In the genomic region with DNA sequence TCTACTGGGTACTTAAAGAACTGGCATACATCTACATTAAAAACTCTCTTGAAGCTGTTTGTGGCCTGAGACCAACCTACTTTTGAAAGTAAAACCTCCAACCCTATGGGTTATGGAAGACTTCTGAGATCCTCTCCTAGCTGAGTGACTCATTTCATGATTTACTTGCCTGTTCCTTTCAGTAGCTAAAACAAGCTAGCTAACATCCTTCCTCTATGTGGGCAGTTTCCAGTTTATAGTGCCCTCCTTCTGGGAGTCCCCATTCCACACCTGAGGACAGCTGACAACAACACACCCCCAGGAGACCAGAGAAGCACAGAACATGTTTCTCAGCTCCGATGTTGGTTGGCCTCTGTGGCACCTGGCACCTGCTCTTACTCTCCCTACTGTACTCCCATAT, we compare ENCODE assay signal across 19 mouse cellular contexts. TPM values are rescaled to one million over a fixed set of nuclear protein-coding genes. Genes with fewer than 3 reads are reported as not detected.
A peak's percentile ranks its signal among the peaks of the same experiment; 100 is the strongest.
DNase-seq lines count a peak whose midpoint lies in the region; ATAC-seq and TF ChIP-seq lines count a peak whose summit lies in the region.
"Had no signal": no experiment of that assay in that cellular context is flagged by ENCODE, and none has a peak within 500 bp of the region (broad histone marks: within the 10 kb centered on the region; RNA-seq: fewer than 3 reads in every experiment).

No protein-coding gene starts in this region.

- peaks cover 19% of the 10 kb centered on the region for H3K36me3 ChIP-seq in heart, adult 2 months (ENCODE audit: control insufficient read depth, insufficient read depth, low read length)
- peaks cover 85% of the 10 kb centered on the region for H3K36me3 ChIP-seq in G1E (replicated peaks)

- no peaks in the 10 kb centered on the region for H3K27me3 ChIP-seq in heart, adult 2 months (ENCODE audit: control insufficient read depth, insufficient read depth, low read length)
- H3K27me3 ChIP-seq in G1E (ENCODE audit: insufficient read depth, low read length) = no peaks in the 10 kb centered on the region
- H3K27me3 ChIP-seq: embryonic facial prominence, embryonic 12.5 days; forebrain, embryonic 13.5 days; forebrain, embryonic 15.5 days had no signal

- TF ChIP-seq CTCF in heart, adult 2 months (IDR thresholded peaks at IDR 0.05) = no peak
- TF ChIP-seq CTCF in G1E (IDR thresholded peaks at IDR 0.05; ENCODE audit: low read depth, low read length) = no peak

- H3K9ac ChIP-seq in heart, adult 2 months (ENCODE audit: low read depth, low read length) = no peak overlapping the region
- H3K9ac ChIP-seq: embryonic facial prominence, embryonic 12.5 days; forebrain, embryonic 13.5 days; forebrain, embryonic 15.5 days; forebrain, postnatal 0 days had no signal

- WGBS in heart, adult 2 months = 90% methylated on average over 1 of the region's 1 CpGs

- no peak for TF ChIP-seq EP300 in heart, adult 2 months (IDR thresholded peaks at IDR 0.05; ENCODE audit: insufficient read depth, low read depth, low read length)

- no peaks in the 10 kb centered on the region for H3K9me3 ChIP-seq in G1E (replicated peaks)
- H3K9me3 ChIP-seq: embryonic facial prominence, embryonic 10.5 days; embryonic facial prominence, embryonic 12.5 days; forebrain, embryonic 13.5 days; forebrain, embryonic 15.5 days had no signal

- peak; percentile 58 for DNase-seq in heart, adult 11 months
- no peak for DNase-seq in heart, adult 2 months
- DNase-seq in G1E (ENCODE audit: low spot score) (no peak), liver (no peak)
- no peak for DNase-seq in adrenal gland, adult (ENCODE audit: inconsistent age in 2 of 2, low spot score in 1 of 2)
- DNase-seq: adrenal gland, adult 8-10 months; adrenal gland, postnatal 14 days; adrenal gland, postnatal 36 days; B cell, adult 2 months; cerebellum, adult 11-12 months; cerebellum, adult 2 months; cerebellum, adult 9-10 months; cerebellum, postnatal 10 days; cerebellum, postnatal 25 days; forebrain, postnatal 0 days had no signal

- H3K4me1 ChIP-seq in heart, adult 2 months (ENCODE audit: control insufficient read depth, insufficient read depth, low read length) = peaks cover 13% of the 10 kb centered on the region
- H3K4me1 ChIP-seq in G1E (ENCODE audit: insufficient read depth, low read depth, low read length) = no peaks in the 10 kb centered on the region; the same call in 1 of the 2 replicates
- H3K4me1 ChIP-seq: embryonic facial prominence, embryonic 10.5 days; embryonic facial prominence, embryonic 12.5 days; forebrain, embryonic 13.5 days; forebrain, embryonic 15.5 days had no signal

- peaks cover 3% of the 10 kb centered on the region for H3K79me2 ChIP-seq in heart, adult 2 months (replicated peaks; ENCODE audit: control insufficient read depth, insufficient read depth, low read length)

- H3K27ac ChIP-seq in heart, adult 2 months = no peak overlapping the region
- H3K27ac ChIP-seq: embryonic facial prominence, embryonic 10.5 days; embryonic facial prominence, embryonic 12.5 days; forebrain, embryonic 13.5 days; forebrain, embryonic 15.5 days had no signal

- H3K4me3 ChIP-seq in heart, adult 2 months = no peak overlapping the region
- H3K4me3 ChIP-seq in G1E (ENCODE audit: low read depth, low read length) = peak overlapping the region; percentile 10; the same call in 1 of the 2 replicates
- H3K4me3 ChIP-seq: embryonic facial prominence, embryonic 10.5 days; embryonic facial prominence, embryonic 12.5 days; forebrain, embryonic 13.5 days; forebrain, embryonic 15.5 days had no signal

- intact Hi-C loops in heart, adult 2 months (cut with DNase I) = no loop called here

- TF ChIP-seq POLR2A in heart, adult 2 months (IDR thresholded peaks at IDR 0.05; ENCODE audit: insufficient read depth, low read depth, low read length) = no peak

- ATAC-seq in G1E (ENCODE audit: extremely low read depth, insufficient number of reproducible peaks, low FRiP score, poor library complexity, severe bottlenecking) = no peak
- ATAC-seq: forebrain, embryonic 13.5 days; forebrain, embryonic 15.5 days; forebrain, postnatal 0 days had no signal

RNA-seq across cellular contexts. Expression of a gene that starts 14.2 kb away (rescaled TPM):
- 1 to 10 TPM; 3.8 to 5.3 TPM for total RNA-seq in heart, adult 2 months (2021)
- polyA plus RNA-seq in heart, adult 2 months (2012; rRNA removed) = 6.8 and 7.1 TPM in 2 replicates
- total RNA-seq in G1E (2014; fragmentation: Nextera tagmentation) (38.5 and 40.1 TPM in 2 replicates), G1E (2017) (249 and 272 TPM in 2 replicates)
- 7.9 and 8.4 TPM in 2 replicates for polyA plus RNA-seq in G1E (2012)

RNA-seq across cellular contexts. Expression of a gene that starts 28.8 kb away (rescaled TPM):
- total RNA-seq in heart, adult 2 months (2021) = under 1 TPM; 0.68 to 0.73 TPM
- 0.82 and 1.3 TPM in 2 replicates for polyA plus RNA-seq in heart, adult 2 months (2012; rRNA removed)
- total RNA-seq in G1E (2014; fragmentation: Nextera tagmentation) (not detected in 2 replicates), G1E (2017) (0.11 TPM in 1 of 2 replicates, not detected in the other)
- 0.02 and 0.03 TPM in 2 replicates for polyA plus RNA-seq in G1E (2012)

RNA-seq across cellular contexts. Expression of a gene that starts 30.3 kb away (rescaled TPM):
- 10 to 100 TPM; 41.3 to 42.1 TPM for total RNA-seq in heart, adult 2 months (2021)
- 63.8 and 67.0 TPM in 2 replicates for polyA plus RNA-seq in heart, adult 2 months (2012; rRNA removed)
- total RNA-seq in G1E (2014; fragmentation: Nextera tagmentation) = 66.6 and 68.5 TPM in 2 replicates
- 69.1 and 96.2 TPM in 2 replicates for total RNA-seq in G1E (2017)
- polyA plus RNA-seq in G1E (2012) = 103 and 170 TPM in 2 replicates

RNA-seq across cellular contexts. Expression of a gene that starts 30.5 kb away (rescaled TPM):
- 10 to 100 TPM; 20.8 to 21.5 TPM for total RNA-seq in heart, adult 2 months (2021)
- polyA plus RNA-seq in heart, adult 2 months (2012; rRNA removed) = 48.8 and 50.4 TPM in 2 replicates
- total RNA-seq in G1E (2014; fragmentation: Nextera tagmentation) (15.4 and 21.9 TPM in 2 replicates), G1E (2017) (17.7 and 21.0 TPM in 2 replicates)
- 11.2 and 14.8 TPM in 2 replicates for polyA plus RNA-seq in G1E (2012)

RNA-seq across cellular contexts. Expression of a gene that starts 43.0 kb away (rescaled TPM):
- total RNA-seq in heart, adult 2 months (2021) = 10 to 100 TPM; 19.4 to 26.3 TPM
- 26.1 and 28.2 TPM in 2 replicates for polyA plus RNA-seq in heart, adult 2 months (2012; rRNA removed)
- 39.0 and 42.8 TPM in 2 replicates for total RNA-seq in G1E (2014; fragmentation: Nextera tagmentation)
- 20.4 and 21.3 TPM in 2 replicates for total RNA-seq in G1E (2017)
- 25.5 and 28.3 TPM in 2 replicates for polyA plus RNA-seq in G1E (2012)

Comparison
In these comparisons a context has a peak if more than half of its experiments do, and no peak if none do; other contexts are left out.
1. RNA of a gene that starts 14.2 kb away (total RNA-seq): 38.5 to 272 TPM in G1E; 3.8 to 5.3 TPM in heart, adult 2 months; every median in the first group is over 4 times any median in the second.